Comparison of ENCODE assay signal across 8 mouse cellular contexts in the genomic region with DNA sequence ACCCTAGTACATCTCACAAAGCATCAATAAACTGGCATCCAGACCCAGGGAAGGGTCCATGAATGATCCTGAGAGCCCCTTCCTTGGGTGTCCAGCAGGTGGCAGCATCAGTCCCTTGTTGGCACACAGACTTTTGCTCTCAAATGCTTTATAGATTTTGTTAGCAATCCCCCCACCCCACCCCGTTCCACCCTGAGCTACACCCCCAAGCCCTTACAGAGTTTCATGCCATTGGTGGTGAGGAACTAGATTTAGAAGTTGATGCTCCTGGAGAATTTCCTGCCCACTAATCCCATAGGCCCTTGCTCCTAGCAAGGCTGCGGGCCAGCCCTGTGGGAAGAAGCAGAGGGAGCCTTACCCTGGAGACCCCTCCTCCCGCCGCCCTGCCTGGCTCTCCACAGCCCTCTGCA. TPM values are rescaled to one million over a fixed set of nuclear protein-coding genes. Genes with fewer than 3 reads are reported as not detected.
DNase-seq lines count a peak whose midpoint lies in the region; ATAC-seq lines count a peak whose summit lies in the region.

No protein-coding gene starts in this region.

- H3K4me3 ChIP-seq in hindbrain, embryonic 13.5 days = no peak overlapping the region

- H3K9me3 ChIP-seq in hindbrain, embryonic 13.5 days = no peaks in the 10 kb centered on the region

- no peak overlapping the region for H3K9ac ChIP-seq in hindbrain, embryonic 13.5 days

- H3K27me3 ChIP-seq in hindbrain, embryonic 13.5 days = peaks cover 25% of the 10 kb centered on the region

- 11% methylated on average over 4 of the region's 4 CpGs for WGBS in hindbrain, embryonic 13.5 days

- H3K4me2 ChIP-seq in hindbrain, embryonic 13.5 days = peak overlapping the region; percentile 30

- 0 out of 2 replicates have a peak, but pooled peaks have one; percentile 39 for ATAC-seq in frontal cortex, adult (ENCODE audit: low TSS enrichment)
- ATAC-seq in hindbrain, embryonic 13.5 days (ENCODE audit: low FRiP score) = peak; percentile 63

- H3K27ac ChIP-seq in hindbrain, embryonic 13.5 days = no peak overlapping the region

- peak; percentile 69 for DNase-seq in MN1 (ENCODE audit: low spot score)
- DNase-seq in cerebellum, adult 18-20 months = peak; percentile 75 to 87
- peak; percentile 72 to 94 for DNase-seq in layer of hippocampus, postnatal 25 days (ENCODE audit: extremely low spot score in 1 of 2, low spot score in 1 of 2)
- peak; percentile 94 for DNase-seq in lung, postnatal 36 days
- DNase-seq in right cerebral cortex, postnatal 14 days = peak; percentile 89
- DNase-seq in urinary bladder, postnatal 4 days (ENCODE audit: low spot score in 2 of 2) = peak; percentile 52 to 84

- no peaks in the 10 kb centered on the region for H3K36me3 ChIP-seq in hindbrain, embryonic 13.5 days

- peaks cover 3% of the 10 kb centered on the region for H3K4me1 ChIP-seq in hindbrain, embryonic 13.5 days (replicated peaks)

RNA-seq across cellular contexts. Expression of a gene that starts 52.1 kb away (rescaled TPM):
- polyA plus RNA-seq in hindbrain, embryonic 13.5 days (2015; fragmentation: Nextera tagmentation; extraction: Ambion mirVana) = 0.78 and 1.0 TPM in 2 replicates
- total RNA-seq in layer of hippocampus, postnatal 25 days (2021) = 10 to 100 TPM; 72.1 to 76.1 TPM
